Comparison of ENCODE assay signal across 8 mouse cellular contexts in genomic region chrX:151017897-151018296, GRCm38 (mm10). TPM values are rescaled to one million over a fixed set of nuclear protein-coding genes. Genes with fewer than 3 reads are reported as not detected.
DNase-seq lines count a peak whose midpoint lies in the region; ATAC-seq and TF ChIP-seq lines count a peak whose summit lies in the region.

No protein-coding gene starts in this region.

- TF ChIP-seq POLR2A in kidney, adult 2 months (IDR thresholded peaks at IDR 0.05; ENCODE audit: low read depth, low read length), result no peak
- no peak for TF ChIP-seq POLR2A in MEL (IDR thresholded peaks at IDR 0.05; ENCODE audit: control insufficient read depth in 1 of 2, insufficient read depth in 1 of 2, low read depth in 1 of 2, low read length in 2 of 2, poor library complexity in 1 of 2)
- no peak for TF ChIP-seq POLR2A in limb, embryonic 14.5 days (IDR thresholded peaks at IDR 0.05; ENCODE audit: borderline replicate concordance, extremely low read depth, insufficient read depth, insufficient read length)

- ATAC-seq in embryonic facial prominence, embryonic 13.5 days (ENCODE audit: insufficient number of reproducible peaks, insufficient read depth, low FRiP score, low TSS enrichment, low read depth), result no peak
- no peak for ATAC-seq in limb, embryonic 14.5 days (ENCODE audit: low FRiP score, low read depth)
- ATAC-seq in activated CD4-positive, CD25-positive, alpha-beta regulatory T cell, adult 4 months, result no peak

- WGBS in kidney, adult 2 months, result 0% methylated on average over 3 of the region's 3 CpGs
- WGBS in embryonic facial prominence, embryonic 13.5 days, result 10% methylated on average over 3 of the region's 3 CpGs
- 7% methylated on average over 3 of the region's 3 CpGs for WGBS in limb, embryonic 14.5 days

- peak overlapping the region; percentile 86 for H3K4me3 ChIP-seq in kidney, adult 2 months (ENCODE audit: insufficient read depth, low read depth, low read length)
- peak overlapping the region; percentile 75 to 76 for H3K4me3 ChIP-seq in MEL (ENCODE audit: control insufficient read depth in 1 of 2, insufficient read depth in 1 of 2, low read depth in 2 of 2, low read length in 2 of 2)
- H3K4me3 ChIP-seq in embryonic facial prominence, embryonic 13.5 days, result peak overlapping the region; percentile 48
- H3K4me3 ChIP-seq in limb, embryonic 14.5 days (replicated peaks; ENCODE audit: low read length), result peak overlapping the region; percentile 44

- DNase-seq in kidney, adult 2 months, result no peak
- no peak for DNase-seq in kidney, postnatal 25 days
- peak; percentile 60 for DNase-seq in MEL (ENCODE audit: low read depth, low spot score)
- no peak for DNase-seq in limb, embryonic 14.5 days (ENCODE audit: low spot score)
- DNase-seq in urinary bladder, postnatal 10 days (ENCODE audit: low spot score), result no peak
- no peak for DNase-seq in right cerebral cortex, postnatal 36 days (ENCODE audit: low spot score in 2 of 2)

- peak overlapping the region; percentile 66; the same call in 1 of the 2 replicates for H3K27ac ChIP-seq in kidney, adult 2 months (ENCODE audit: insufficient read depth, low read depth, low read length)
- peak overlapping the region; percentile 57 for H3K27ac ChIP-seq in MEL (ENCODE audit: control insufficient read depth, low read depth, low read length)
- peak overlapping the region; percentile 78 for H3K27ac ChIP-seq in embryonic facial prominence, embryonic 13.5 days
- H3K27ac ChIP-seq in limb, embryonic 14.5 days (replicated peaks; ENCODE audit: low read depth, low read length), result peak overlapping the region; percentile 56

- H3K36me3 ChIP-seq in kidney, adult 2 months (ENCODE audit: control insufficient read depth, insufficient read depth, low read length), result no peaks in the 10 kb centered on the region
- H3K36me3 ChIP-seq in MEL (ENCODE audit: control insufficient read depth in 1 of 2, insufficient read depth in 2 of 2, low read length in 2 of 2), result peaks cover 3 to 16% of the 10 kb centered on the region in 2 experiments; a peak in 3 of 4 replicates
- H3K36me3 ChIP-seq in embryonic facial prominence, embryonic 13.5 days, result 0 out of 2 replicates have a peak, but pooled peaks cover 11% of the 10 kb centered on the region
- H3K36me3 ChIP-seq in limb, embryonic 14.5 days (ENCODE audit: control insufficient read depth, insufficient read depth, low read length), result 0 out of 2 replicates have a peak, but pooled peaks cover 6% of the 10 kb centered on the region

- TF ChIP-seq EP300 in MEL (IDR thresholded peaks at IDR 0.05; ENCODE audit: low read depth in 1 of 2, low read length in 2 of 2), result no peak

- H3K4me2 ChIP-seq in embryonic facial prominence, embryonic 13.5 days, result peak overlapping the region; percentile 61
- H3K4me2 ChIP-seq in limb, embryonic 14.5 days (replicated peaks; ENCODE audit: low read depth, low read length, severe bottlenecking), result peak overlapping the region; percentile 43

- no peaks in the 10 kb centered on the region for H3K27me3 ChIP-seq in kidney, adult 2 months (replicated peaks; ENCODE audit: control insufficient read depth, insufficient read depth, low read length)
- no peaks in the 10 kb centered on the region for H3K27me3 ChIP-seq in MEL (ENCODE audit: control insufficient read depth in 1 of 2, insufficient read depth in 2 of 2, low read length in 2 of 2)
- H3K27me3 ChIP-seq in embryonic facial prominence, embryonic 13.5 days, result no peaks in the 10 kb centered on the region; the same call in 1 of the 2 replicates
- no peaks in the 10 kb centered on the region for H3K27me3 ChIP-seq in limb, embryonic 14.5 days (ENCODE audit: control insufficient read depth, insufficient read depth, low read length)

- peaks cover 10% of the 10 kb centered on the region for H3K79me2 ChIP-seq in MEL (ENCODE audit: control insufficient read depth, insufficient read depth, low read length, poor library complexity)

- peaks cover 8% of the 10 kb centered on the region; the same call in 1 of the 2 replicates for H3K4me1 ChIP-seq in kidney, adult 2 months (ENCODE audit: control insufficient read depth, insufficient read depth, low read length)
- H3K4me1 ChIP-seq in MEL (ENCODE audit: control insufficient read depth in 1 of 2, insufficient read depth in 2 of 2, low read length in 2 of 2), result peaks cover 0 to 14% of the 10 kb centered on the region in 2 experiments; a peak in 2 of 4 replicates
- H3K4me1 ChIP-seq in embryonic facial prominence, embryonic 13.5 days, result 0 out of 2 replicates have a peak, but pooled peaks cover 4% of the 10 kb centered on the region
- no peaks in the 10 kb centered on the region for H3K4me1 ChIP-seq in limb, embryonic 14.5 days (ENCODE audit: control insufficient read depth, insufficient read depth, low read length)

- H3K9ac ChIP-seq in MEL (ENCODE audit: control insufficient read depth, low read depth, low read length, poor library complexity, severe bottlenecking), result peak overlapping the region; percentile 82
- H3K9ac ChIP-seq in embryonic facial prominence, embryonic 13.5 days, result peak overlapping the region; percentile 61
- peak overlapping the region; percentile 40 for H3K9ac ChIP-seq in limb, embryonic 14.5 days (ENCODE audit: low read depth, low read length, severe bottlenecking)

- TF ChIP-seq CTCF in kidney, adult 2 months (conservative IDR thresholded peaks at IDR 0.05; ENCODE audit: insufficient read depth, insufficient read length, low read depth, low read length), result no peak
- TF ChIP-seq CTCF in MEL (IDR thresholded peaks at IDR 0.05 in 2 of 3, conservative IDR thresholded peaks at IDR 0.05 in 1 of 3; ENCODE audit: control insufficient read depth in 1 of 3, insufficient read depth in 1 of 3, low read depth in 2 of 3, low read length in 3 of 3, poor library complexity in 1 of 3, severe bottlenecking in 1 of 3), result no peak

- no peak for TF ChIP-seq RAD21 in MEL (IDR thresholded peaks at IDR 0.05; ENCODE audit: low read depth, low read length)

- no peaks in the 10 kb centered on the region for H3K9me3 ChIP-seq in MEL (replicated peaks; ENCODE audit: insufficient read depth, low read length)
- H3K9me3 ChIP-seq in embryonic facial prominence, embryonic 13.5 days, result no peaks in the 10 kb centered on the region
- no peaks in the 10 kb centered on the region for H3K9me3 ChIP-seq in limb, embryonic 14.5 days (ENCODE audit: control insufficient read depth, low read length)

TF ChIP-seq in MEL, 35 proteins besides CTCF, POLR2A, EP300 and RAD21:
- TF ChIP-seq POLR2AphosphoS2 (IDR thresholded peaks at IDR 0.05; ENCODE audit: low read length) (no peak), TBP (IDR thresholded peaks at IDR 0.05; ENCODE audit: low read depth, low read length) (peak; percentile 0; the same call in 1 of the 2 replicates), RCOR1 (IDR thresholded peaks at IDR 0.05; ENCODE audit: low read depth, low read length) (no peak)
TF ChIP-seq in MEL: peak in this region for 1.

RNA-seq across cellular contexts. Expression of gene Gnl3l, which starts 0.8 kb away (rescaled TPM):
- polyA plus RNA-seq in kidney, adult 2 months (2012; rRNA removed), result 12.0 and 14.3 TPM in 2 replicates
- total RNA-seq in MEL (2012; rRNA removed), result 61.0 and 61.9 TPM in 2 replicates
- polyA plus RNA-seq in MEL (2012; ENCODE audit: insufficient read depth in 1 of 2, insufficient read length in 2 of 2, low read depth in 1 of 2, low replicate concordance in 2 of 2, missing spikeins in 1 of 2), result 10 to 100 TPM; 44.3 to 49.6 TPM
- polyA plus RNA-seq in embryonic facial prominence, embryonic 13.5 days (2015; fragmentation: Nextera tagmentation; extraction: Ambion mirVana), result 31.3 and 31.6 TPM in 2 replicates
- polyA plus RNA-seq in limb, embryonic 14.5 days (2012; rRNA removed), result 17.2 and 17.6 TPM in 2 replicates
- polyA plus RNA-seq in limb, embryonic 14.5 days (2014; fragmentation: Nextera tagmentation; extraction: Ambion mirVana), result 20.6 and 21.0 TPM in 2 replicates
- 10 to 100 TPM; 22.6 to 24.7 TPM for polyA plus RNA-seq in activated CD4-positive, CD25-positive, alpha-beta regulatory T cell, adult 4 months (2017; shearing (Covaris generic))

RNA-seq across cellular contexts. Expression of gene Fgd1, which starts 28.1 kb away (rescaled TPM):
- polyA plus RNA-seq in kidney, adult 2 months (2012; rRNA removed), result 9.9 and 10.3 TPM in 2 replicates
- total RNA-seq in MEL (2012; rRNA removed), result 0.16 and 0.31 TPM in 2 replicates
- polyA plus RNA-seq in MEL (2012; ENCODE audit: insufficient read depth in 1 of 2, insufficient read length in 2 of 2, low read depth in 1 of 2, low replicate concordance in 2 of 2, missing spikeins in 1 of 2), result under 1 TPM in 1 of 2 experiments, not detected in 1; 0.06 TPM
- polyA plus RNA-seq in embryonic facial prominence, embryonic 13.5 days (2015; fragmentation: Nextera tagmentation; extraction: Ambion mirVana), result 14.9 and 15.9 TPM in 2 replicates
- polyA plus RNA-seq in limb, embryonic 14.5 days (2012; rRNA removed), result 42.8 and 49.9 TPM in 2 replicates
- polyA plus RNA-seq in limb, embryonic 14.5 days (2014; fragmentation: Nextera tagmentation; extraction: Ambion mirVana), result 15.7 and 18.6 TPM in 2 replicates
- under 1 TPM in 1 of 2 experiments, not detected in 1; 0.42 TPM for polyA plus RNA-seq in activated CD4-positive, CD25-positive, alpha-beta regulatory T cell, adult 4 months (2017; shearing (Covaris generic))
